Mouse (Mus musculus): ENCODE results near the gene Bicra. TPM values are rescaled to one million over a fixed set of nuclear protein-coding genes. Genes with fewer than 3 reads are reported as not detected.

Bicra gene
- polyA plus RNA-seq (2012; rRNA removed) = 13.5 and 17.0 TPM in 2 replicates

GRCm38 (mm10) chr7:16047338-16048146 is at the start of gene Bicra:
TSS of gene Bicra (minus strand) at chr7:16047921.

GRCm38 (mm10) chr7:16061219-16062098 is 13.7 kb upstream of the Bicra start, which contains the start of gene Zfp541:
TSS of gene Zfp541 (plus strand) at chr7:16061814.

GRCm38 (mm10) chr7:15967312-15967711 is 80.4 kb downstream of the Bicra start, which contains the start of gene Ehd2:
TSS of gene Ehd2 (minus strand) at chr7:15967567.

GRCm38 (mm10) chr7:15945721-15946536 is 101.8 kb downstream of the Bicra start, which contains the start of gene Nop53:
TSS of gene Nop53 (minus strand) at chr7:15946074.

GRCm38 (mm10) chr7:15922220-15922773 is 125.4 kb downstream of the Bicra start, which contains the start of gene Selenow:
TSS of gene Selenow (minus strand) at chr7:15922402.

Other genes with a start within 250 kb of the Bicra start
- not detected in 2 replicates for gene Obox6, start 208.2 kb downstream of the Bicra start, polyA plus RNA-seq (2012; rRNA removed)
- gene Crx, start 168.0 kb downstream of the Bicra start, polyA plus RNA-seq (2012; rRNA removed) = not detected in 2 replicates
- not detected in 2 replicates for gene Crxos, start 165.3 kb downstream of the Bicra start, polyA plus RNA-seq (2012; rRNA removed)
- gene Selenow, start 125.5 kb downstream of the Bicra start, polyA plus RNA-seq (2012; rRNA removed) = 354 and 438 TPM in 2 replicates
- 207 and 250 TPM in 2 replicates for gene Nop53, start 101.8 kb downstream of the Bicra start, polyA plus RNA-seq (2012; rRNA removed)
- gene Ehd2, start 80.4 kb downstream of the Bicra start, polyA plus RNA-seq (2012; rRNA removed) = 92.0 and 104 TPM in 2 replicates
- 0.29 and 0.33 TPM in 2 replicates for gene Zfp541, start 13.9 kb upstream of the Bicra start, polyA plus RNA-seq (2012; rRNA removed)
- 244 and 259 TPM in 2 replicates for gene Napa, start 50.5 kb upstream of the Bicra start, polyA plus RNA-seq (2012; rRNA removed)
- gene Kptn, start 72.0 kb upstream of the Bicra start, polyA plus RNA-seq (2012; rRNA removed) = 37.2 and 41.3 TPM in 2 replicates
- gene Slc8a2, start 81.9 kb upstream of the Bicra start, polyA plus RNA-seq (2012; rRNA removed) = 5.1 and 7.0 TPM in 2 replicates
- gene Meis3, start 127.2 kb upstream of the Bicra start, polyA plus RNA-seq (2012; rRNA removed) = 53.6 and 55.8 TPM in 2 replicates
- gene Dhx34, start 174.1 kb upstream of the Bicra start, polyA plus RNA-seq (2012; rRNA removed) = 48.7 and 51.0 TPM in 2 replicates
- gene C5ar2, start 196.2 kb upstream of the Bicra start, polyA plus RNA-seq (2012; rRNA removed) = 0.87 and 0.90 TPM in 2 replicates
- 14.7 and 16.9 TPM in 2 replicates for gene C5ar1, start 211.6 kb upstream of the Bicra start, polyA plus RNA-seq (2012; rRNA removed)
- gene Inafm1, start 225.7 kb upstream of the Bicra start, polyA plus RNA-seq (2012; rRNA removed) = 112 and 150 TPM in 2 replicates
- 32.9 and 36.1 TPM in 2 replicates for gene Ccdc9, start 238.9 kb upstream of the Bicra start, polyA plus RNA-seq (2012; rRNA removed)